Mouse (Mus musculus) forelimb bud, embryonic 11.5 days (tissue): ENCODE measurements around the gene Pbsn.
"Not testable (repeated sequence)": the region's sequence is repeated elsewhere in the genome, so short reads cannot be mapped to it uniquely, and the experiment has no call there.

Source experiments
- DNase-seq: peaks from one replicate; pipeline ENCODE4 v3.0.0-alpha.2; 2012; ENCODE audit warnings: low read depth, low spot score

Gene Pbsn

GRCm38 (mm10) chrX:77853523-77853922 lies at the start of gene Pbsn:
TSS of gene Pbsn (minus strand) at chrX:77853623.
- DNase-seq, result no peak

- not testable (repeated sequence) for DNase-seq
Measured at GRCm38 (mm10) chrX:77880033-77880432, 26.6 kb upstream of the Pbsn start.

- not testable (repeated sequence) for DNase-seq
Measured at GRCm38 (mm10) chrX:77864458-77864857, 11.0 kb upstream of the Pbsn start, which contains the start of gene Gm14744. TSS of gene Gm14744 (plus strand) at chrX:77864758.

- peak; percentile 5 for DNase-seq
Measured at GRCm38 (mm10) chrX:77812031-77812430, 41.4 kb downstream of the Pbsn start.

- peak; percentile 52 for DNase-seq
Measured at GRCm38 (mm10) chrX:77810608-77811206, 42.7 kb downstream of the Pbsn start.

GRCm38 (mm10) chrX:77808602-77809001 lies 44.8 kb downstream of the Pbsn start:
- peak; percentile 14 for DNase-seq

GRCm38 (mm10) chrX:77802293-77802692 lies 51.1 kb downstream of the Pbsn start:
- no peak for DNase-seq

GRCm38 (mm10) chrX:77801543-77801942 lies 51.9 kb downstream of the Pbsn start:
- no peak for DNase-seq

GRCm38 (mm10) chrX:77799554-77799953 lies 53.9 kb downstream of the Pbsn start:
- no peak for DNase-seq

- no peak for DNase-seq
Measured at GRCm38 (mm10) chrX:77797801-77798200, 55.6 kb downstream of the Pbsn start.

- DNase-seq, result no peak
Measured at GRCm38 (mm10) chrX:77796916-77797315, 56.5 kb downstream of the Pbsn start.

GRCm38 (mm10) chrX:77796238-77796835 lies 57.1 kb downstream of the Pbsn start, which contains the start of gene Prkx:
TSS of gene Prkx (minus strand) at chrX:77796278.
- peak; percentile 35 for DNase-seq

- DNase-seq, result peak; percentile 84
Measured at GRCm38 (mm10) chrX:77795858-77796174, 57.6 kb downstream of the Pbsn start.

GRCm38 (mm10) chrX:77794962-77795857 lies 58.2 kb downstream of the Pbsn start:
- no peak for DNase-seq

GRCm38 (mm10) chrX:77788675-77789074 lies 64.7 kb downstream of the Pbsn start:
- DNase-seq, result no peak
